Mouse (Mus musculus): ENCODE measurements around the gene Ptma. TPM values are rescaled to one million over a fixed set of nuclear protein-coding genes. Genes with fewer than 3 reads are reported as not detected.
"Not testable (repeated sequence)": the region's sequence is repeated elsewhere in the genome, so short reads cannot be mapped to it uniquely, and the experiment has no call there.

Gene Ptma
- polyA plus RNA-seq, 1 experiment from 2014 or later = 2,949 TPM

GRCm38 (mm10) chr1:86532362-86533051, 6.0 kb downstream of the Ptma start:
- peak overlapping the region; percentile 72 for H3K27ac ChIP-seq
- peak overlapping the region; percentile 28; the same call in 1 of the 2 replicates for H3K4me2 ChIP-seq
- peaks cover 30% of the 10 kb centered on the region for H3K4me1 ChIP-seq
- no peaks in the 10 kb centered on the region for H3K27me3 ChIP-seq
- no peak overlapping the region for H3K4me3 ChIP-seq (replicated peaks)
- peak; percentile 50 for ATAC-seq (replicated peaks; ENCODE audit: low FRiP score)
- H3K9ac ChIP-seq = no peak overlapping the region
- no peaks in the 10 kb centered on the region for H3K9me3 ChIP-seq (replicated peaks)
- WGBS = 24% methylated on average over 11 of the region's 11 CpGs
- H3K36me3 ChIP-seq = peaks cover 35% of the 10 kb centered on the region

DNA sequence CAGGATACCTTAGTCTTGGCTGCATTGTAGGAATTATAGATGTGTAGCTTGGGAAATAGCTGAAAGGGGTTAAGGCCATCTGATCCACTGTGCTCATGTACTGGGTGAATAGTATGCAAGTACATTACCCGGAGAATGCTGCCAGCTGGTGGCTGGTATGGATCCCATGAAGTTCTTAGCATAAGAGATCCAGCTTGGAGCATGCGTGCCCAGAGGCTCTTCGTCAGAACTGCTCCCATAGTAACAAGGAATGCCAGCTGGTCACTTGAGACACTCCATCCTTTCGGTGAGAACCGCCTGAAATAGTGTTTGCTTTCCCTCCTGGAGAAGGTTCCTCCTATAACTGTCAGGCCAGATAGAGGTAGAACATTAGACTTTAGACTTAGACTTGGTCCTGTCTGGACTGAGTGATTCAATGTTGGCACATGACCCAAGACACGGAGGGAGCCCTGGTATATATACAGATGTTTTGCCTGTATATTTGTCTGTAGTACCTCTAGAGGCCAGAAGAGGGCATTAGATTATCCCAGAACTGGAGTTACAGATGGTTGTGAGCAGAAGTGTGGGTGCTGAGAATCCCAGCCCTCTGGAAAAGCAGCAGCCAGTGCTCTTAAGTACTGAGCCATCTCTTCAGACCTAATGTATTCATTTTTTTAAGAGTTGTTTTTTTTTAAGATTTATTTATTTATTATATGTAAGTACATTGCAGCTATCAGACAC, 7.0 kb downstream of the Ptma start:
- H3K9me3 ChIP-seq (replicated peaks) = no peaks in the 10 kb centered on the region
- no peak overlapping the region for H3K27ac ChIP-seq
- no peak for ATAC-seq (replicated peaks; ENCODE audit: low FRiP score)
- peaks cover 35% of the 10 kb centered on the region for H3K36me3 ChIP-seq
- 85% methylated on average over 6 of the region's 6 CpGs for WGBS
- H3K4me3 ChIP-seq (replicated peaks) = no peak overlapping the region
- H3K9ac ChIP-seq = no peak overlapping the region
- H3K4me2 ChIP-seq = no peak overlapping the region
- no peaks in the 10 kb centered on the region for H3K27me3 ChIP-seq
- peaks cover 30% of the 10 kb centered on the region for H3K4me1 ChIP-seq

DNA sequence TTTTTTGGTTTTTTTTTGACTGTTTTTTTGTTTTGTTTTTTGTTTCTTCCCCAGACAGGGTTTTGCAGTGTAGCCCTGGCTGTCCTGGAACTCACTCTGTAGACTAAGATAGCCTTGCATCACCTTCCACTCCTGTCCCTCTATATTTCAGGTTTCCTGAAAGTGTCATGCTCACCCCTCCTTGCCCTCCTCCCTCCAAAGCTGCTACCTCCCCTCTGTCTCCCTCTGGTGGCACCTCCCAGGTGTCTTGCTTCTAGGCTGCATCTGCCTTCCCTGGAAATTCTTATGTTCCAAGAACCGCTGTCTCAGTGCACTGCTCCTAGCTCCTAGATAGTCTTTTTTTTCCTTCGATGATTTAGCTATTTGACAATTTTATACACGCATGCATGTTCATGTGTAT, 11.9 kb downstream of the Ptma start:
- Histone ChIP-seq H3K9ac (no peak overlapping the region), H3K27ac (no peak overlapping the region), H3K4me3 (replicated peaks) (no peak overlapping the region), H3K4me1 (no peaks in the 10 kb centered on the region), H3K27me3 (no peaks in the 10 kb centered on the region), H3K36me3 (peaks cover 31% of the 10 kb centered on the region), H3K4me2 (no peak overlapping the region), H3K9me3 (replicated peaks) (no peaks in the 10 kb centered on the region)
- WGBS = 70% methylated on average over 3 of the region's 3 CpGs
- ATAC-seq (replicated peaks; ENCODE audit: low FRiP score) = no peak

GRCm38 (mm10) chr1:86539583-86539982, 13.1 kb downstream of the Ptma start:
- H3K27me3 ChIP-seq; H3K4me3 ChIP-seq (replicated peaks); ATAC-seq (replicated peaks; ENCODE audit: low FRiP score); H3K27ac ChIP-seq; H3K4me2 ChIP-seq; H3K9ac ChIP-seq; H3K4me1 ChIP-seq; H3K9me3 ChIP-seq (replicated peaks): not testable (repeated sequence)
- 95% methylated on average over 12 of the region's 12 CpGs for WGBS
- H3K36me3 ChIP-seq = peaks cover 38% of the 10 kb centered on the region

DNA sequence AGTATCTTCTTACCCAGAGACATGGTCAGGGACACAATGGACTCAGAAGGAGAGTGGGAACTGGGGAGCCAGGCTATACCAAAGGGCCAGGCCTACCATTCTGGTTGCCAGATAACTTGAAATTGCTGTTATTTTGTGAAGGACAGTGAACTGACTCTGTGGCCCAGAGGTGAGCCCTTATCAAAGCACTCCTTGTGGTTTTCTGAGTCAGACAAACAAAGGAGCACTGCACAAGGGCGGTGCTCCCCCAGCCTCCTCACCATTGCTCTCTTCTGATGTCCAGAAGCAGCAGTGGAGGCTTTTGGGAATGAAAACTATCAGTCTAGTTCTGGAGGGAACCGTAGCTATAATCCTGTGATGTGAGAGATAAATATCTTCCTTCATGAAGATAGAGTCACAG, 16.1 kb downstream of the Ptma start:
- Histone ChIP-seq H3K27me3 (no peaks in the 10 kb centered on the region), H3K4me2 (no peak overlapping the region), H3K9me3 (replicated peaks) (no peaks in the 10 kb centered on the region), H3K9ac (no peak overlapping the region), H3K4me1 (no peaks in the 10 kb centered on the region), H3K4me3 (replicated peaks) (no peak overlapping the region), H3K36me3 (peaks cover 61% of the 10 kb centered on the region), H3K27ac (no peak overlapping the region)
- 88% methylated on average over 2 of the region's 2 CpGs for WGBS
- no peak for ATAC-seq (replicated peaks; ENCODE audit: low FRiP score)

GRCm38 (mm10) chr1:86546797-86547196, 20.3 kb downstream of the Ptma start:
- Histone ChIP-seq H3K4me2 (no peak overlapping the region), H3K36me3 (peaks cover 56% of the 10 kb centered on the region), H3K9ac (no peak overlapping the region), H3K4me3 (replicated peaks) (no peak overlapping the region), H3K27me3 (no peaks in the 10 kb centered on the region), H3K27ac (no peak overlapping the region), H3K9me3 (replicated peaks) (no peaks in the 10 kb centered on the region), H3K4me1 (no peaks in the 10 kb centered on the region)
- 76% methylated on average over 3 of the region's 3 CpGs for WGBS
- no peak for ATAC-seq (replicated peaks; ENCODE audit: low FRiP score)

DNA sequence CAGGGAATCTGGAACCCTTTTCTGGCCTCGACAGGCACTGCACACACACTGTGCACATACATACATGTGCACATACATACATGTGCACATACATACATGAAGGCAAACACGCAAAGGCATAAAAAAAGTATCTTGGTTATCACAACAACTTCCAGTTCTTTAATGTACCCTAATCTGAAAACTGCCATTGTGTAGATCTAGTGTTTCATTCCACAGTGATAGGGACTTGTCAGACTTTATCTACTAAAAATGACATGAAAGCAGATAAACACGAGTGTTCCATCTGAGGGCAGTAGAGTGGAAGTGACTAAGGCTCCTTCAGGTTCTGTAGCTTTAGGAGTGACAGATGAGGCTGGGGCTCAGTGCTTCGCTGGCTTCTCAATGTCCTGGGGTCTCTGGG, 24.8 kb downstream of the Ptma start:
- no peak for ATAC-seq (replicated peaks; ENCODE audit: low FRiP score)
- no peak overlapping the region for H3K4me2 ChIP-seq
- H3K4me1 ChIP-seq = no peaks in the 10 kb centered on the region
- no peak overlapping the region for H3K27ac ChIP-seq
- 79% methylated on average over 4 of the region's 4 CpGs for WGBS
- no peaks in the 10 kb centered on the region for H3K9me3 ChIP-seq (replicated peaks)
- H3K27me3 ChIP-seq = no peaks in the 10 kb centered on the region
- no peak overlapping the region for H3K9ac ChIP-seq
- no peak overlapping the region for H3K4me3 ChIP-seq (replicated peaks)
- peaks cover 11% of the 10 kb centered on the region; the same call in 1 of the 2 replicates for H3K36me3 ChIP-seq

DNA sequence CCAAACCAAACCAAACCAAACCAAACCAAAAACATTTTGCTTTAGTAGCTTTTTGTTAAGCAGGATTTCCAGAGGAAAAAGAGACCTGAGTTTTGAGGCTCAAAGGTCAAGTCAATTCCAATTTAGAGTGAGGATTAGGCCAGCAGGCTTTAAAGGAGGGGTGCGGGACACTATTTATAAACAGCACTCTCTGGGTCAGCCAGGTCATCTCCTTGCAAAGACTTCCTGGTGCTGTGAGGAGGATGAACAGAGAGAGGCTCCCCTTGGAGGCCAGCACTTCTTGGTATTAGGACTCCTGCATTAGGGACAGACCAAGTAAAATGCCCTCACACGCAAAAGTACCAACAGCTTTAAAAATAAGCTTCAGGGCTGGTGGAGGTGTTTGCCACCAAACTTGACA, 25.4 kb downstream of the Ptma start:
- no peaks in the 10 kb centered on the region for H3K27me3 ChIP-seq
- no peaks in the 10 kb centered on the region for H3K4me1 ChIP-seq
- H3K4me2 ChIP-seq = no peak overlapping the region
- H3K9me3 ChIP-seq (replicated peaks) = no peaks in the 10 kb centered on the region
- peaks cover 8% of the 10 kb centered on the region for H3K36me3 ChIP-seq
- no peak for ATAC-seq (replicated peaks; ENCODE audit: low FRiP score)
- no peak overlapping the region for H3K4me3 ChIP-seq (replicated peaks)
- no peak overlapping the region for H3K27ac ChIP-seq
- WGBS = 71% methylated on average over 2 of the region's 2 CpGs
- no peak overlapping the region for H3K9ac ChIP-seq

GRCm38 (mm10) chr1:86555665-86556064, 29.1 kb downstream of the Ptma start:
- WGBS = 72% methylated on average over 3 of the region's 3 CpGs
- no peaks in the 10 kb centered on the region for H3K27me3 ChIP-seq
- H3K4me2 ChIP-seq = no peak overlapping the region
- H3K4me1 ChIP-seq = 0 out of 2 replicates have a peak, but pooled peaks cover 3% of the 10 kb centered on the region
- ATAC-seq (replicated peaks; ENCODE audit: low FRiP score) = no peak
- no peak overlapping the region for H3K4me3 ChIP-seq (replicated peaks)
- no peaks in the 10 kb centered on the region for H3K9me3 ChIP-seq (replicated peaks)
- no peak overlapping the region for H3K9ac ChIP-seq
- peaks cover 4% of the 10 kb centered on the region for H3K36me3 ChIP-seq
- no peak overlapping the region for H3K27ac ChIP-seq

GRCm38 (mm10) chr1:86557872-86558271, 31.3 kb downstream of the Ptma start:
- H3K27ac ChIP-seq = no peak overlapping the region
- no peak overlapping the region for H3K4me3 ChIP-seq (replicated peaks)
- H3K27me3 ChIP-seq = no peaks in the 10 kb centered on the region
- 0 out of 2 replicates have a peak, but pooled peaks cover 3% of the 10 kb centered on the region for H3K4me1 ChIP-seq
- no peaks in the 10 kb centered on the region for H3K9me3 ChIP-seq (replicated peaks)
- H3K9ac ChIP-seq = no peak overlapping the region
- no peak overlapping the region for H3K4me2 ChIP-seq
- peaks cover 8% of the 10 kb centered on the region for H3K36me3 ChIP-seq
- ATAC-seq (replicated peaks; ENCODE audit: low FRiP score) = no peak
- 64% methylated on average over 7 of the region's 7 CpGs for WGBS

- Histone ChIP-seq H3K9ac (no peak overlapping the region), H3K4me1 (0 out of 2 replicates have a peak, but pooled peaks cover 6% of the 10 kb centered on the region), H3K4me2 (no peak overlapping the region), H3K9me3 (replicated peaks) (no peaks in the 10 kb centered on the region), H3K27me3 (no peaks in the 10 kb centered on the region), H3K36me3 (peaks cover 22% of the 10 kb centered on the region), H3K27ac (no peak overlapping the region), H3K4me3 (replicated peaks) (no peak overlapping the region)
- WGBS = 92% methylated on average over 3 of the region's 3 CpGs
- no peak for ATAC-seq (replicated peaks; ENCODE audit: low FRiP score)
Observed at GRCm38 (mm10) chr1:86559232-86559631, 32.7 kb downstream of the Ptma start.

DNA sequence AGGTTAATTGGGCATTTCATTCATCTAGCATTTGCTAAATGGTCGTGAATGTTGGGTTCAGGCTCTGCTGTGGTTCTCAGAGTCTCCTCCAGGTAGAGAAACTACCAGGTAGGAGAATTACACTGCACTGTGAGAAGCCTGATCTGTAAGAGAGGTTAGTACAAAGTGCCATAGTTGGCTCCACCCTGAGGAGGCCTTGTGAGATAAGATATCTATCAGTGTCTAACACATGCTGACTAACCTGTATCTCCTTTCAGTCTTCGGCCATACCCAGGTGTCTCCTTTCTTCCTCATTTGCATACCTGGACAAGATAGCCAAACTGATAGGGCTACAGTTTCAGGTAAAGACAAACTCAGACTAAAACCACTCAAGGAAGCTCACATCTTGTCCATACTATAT, 36.1 kb downstream of the Ptma start:
- Histone ChIP-seq H3K4me3 (replicated peaks) (no peak overlapping the region), H3K9me3 (replicated peaks) (no peaks in the 10 kb centered on the region), H3K4me2 (no peak overlapping the region), H3K27me3 (no peaks in the 10 kb centered on the region), H3K27ac (no peak overlapping the region), H3K9ac (no peak overlapping the region), H3K4me1 (0 out of 2 replicates have a peak, but pooled peaks cover 6% of the 10 kb centered on the region), H3K36me3 (peaks cover 28% of the 10 kb centered on the region)
- ATAC-seq (replicated peaks; ENCODE audit: low FRiP score) = no peak
- WGBS = 72% methylated on average over 2 of the region's 2 CpGs

Measured in kidney, embryonic 15.5 days (tissue).